ENCODE assay signal across 9 mouse cellular contexts in genomic region chr2:178277206-178277605, GRCm38 (mm10).
DNase-seq lines count a peak whose midpoint lies in the region; ATAC-seq and TF ChIP-seq lines count a peak whose summit lies in the region.
"Had no signal": no experiment of that assay in that cellular context is flagged by ENCODE, and none has a peak within 500 bp of the region (broad histone marks: within the 10 kb centered on the region; RNA-seq: fewer than 3 reads in every experiment).

No protein-coding gene starts in this region.

- H3K9me3 ChIP-seq in intestine, embryonic 14.5 days (ENCODE audit: control insufficient read depth, low read length), result no peaks in the 10 kb centered on the region
- no peaks in the 10 kb centered on the region for H3K9me3 ChIP-seq in intestine, postnatal 0 days (ENCODE audit: control insufficient read depth)
- no peaks in the 10 kb centered on the region for H3K9me3 ChIP-seq in intestine, embryonic 16.5 days (ENCODE audit: control insufficient read depth, low read length)
- H3K9me3 ChIP-seq in lung, embryonic 14.5 days (ENCODE audit: low read depth, low read length), result no peaks in the 10 kb centered on the region
- H3K9me3 ChIP-seq: hindbrain, embryonic 15.5 days had no signal

- no peak overlapping the region for H3K4me2 ChIP-seq in intestine, embryonic 14.5 days (ENCODE audit: low read length)
- no peak overlapping the region for H3K4me2 ChIP-seq in intestine, postnatal 0 days (replicated peaks; ENCODE audit: low read depth)
- no peak overlapping the region for H3K4me2 ChIP-seq in intestine, embryonic 16.5 days (ENCODE audit: low read depth, low read length)
- no peak overlapping the region for H3K4me2 ChIP-seq in lung, embryonic 14.5 days
- H3K4me2 ChIP-seq: hindbrain, embryonic 15.5 days had no signal

- no peaks in the 10 kb centered on the region for H3K4me1 ChIP-seq in intestine, embryonic 14.5 days (replicated peaks; ENCODE audit: control insufficient read depth, insufficient read depth, low read length)
- H3K4me1 ChIP-seq in intestine, postnatal 0 days (replicated peaks; ENCODE audit: control insufficient read depth, insufficient read depth, low read length), result no peaks in the 10 kb centered on the region
- H3K4me1 ChIP-seq in intestine, embryonic 16.5 days (ENCODE audit: control insufficient read depth, insufficient read depth, low read length), result no peaks in the 10 kb centered on the region
- no peaks in the 10 kb centered on the region for H3K4me1 ChIP-seq in lung, embryonic 14.5 days (ENCODE audit: insufficient read depth)
- H3K4me1 ChIP-seq: hindbrain, embryonic 15.5 days had no signal

- H3K36me3 ChIP-seq in intestine, embryonic 14.5 days (ENCODE audit: control insufficient read depth, insufficient read depth, low read length), result no peaks in the 10 kb centered on the region
- no peaks in the 10 kb centered on the region for H3K36me3 ChIP-seq in intestine, postnatal 0 days (ENCODE audit: control insufficient read depth, insufficient read depth)
- H3K36me3 ChIP-seq in intestine, embryonic 16.5 days (ENCODE audit: control insufficient read depth, insufficient read depth, low read length), result no peaks in the 10 kb centered on the region
- no peaks in the 10 kb centered on the region for H3K36me3 ChIP-seq in lung, embryonic 14.5 days (ENCODE audit: insufficient read depth)

- TF ChIP-seq CTCF in intestine, postnatal 0 days (IDR thresholded peaks at IDR 0.05; ENCODE audit: low read depth), result no peak
- TF ChIP-seq CTCF in lung, embryonic 14.5 days (IDR thresholded peaks at IDR 0.05; ENCODE audit: low read depth), result no peak
- no peak for TF ChIP-seq CTCF in layer of hippocampus, adult 2 months (conservative IDR thresholded peaks at IDR 0.05)

- H3K4me3 ChIP-seq in intestine, embryonic 14.5 days (ENCODE audit: low read depth, low read length), result no peak overlapping the region
- no peak overlapping the region for H3K4me3 ChIP-seq in intestine, postnatal 0 days (ENCODE audit: low read depth, low read length)
- no peak overlapping the region for H3K4me3 ChIP-seq in intestine, embryonic 16.5 days (ENCODE audit: low read length)
- H3K4me3 ChIP-seq in lung, embryonic 14.5 days (ENCODE audit: low read depth, low read length), result no peak overlapping the region
- H3K4me3 ChIP-seq in layer of hippocampus, adult 2 months, result no peak overlapping the region
- H3K4me3 ChIP-seq: hindbrain, embryonic 15.5 days had no signal

- 5% methylated on average over 6 of the region's 6 CpGs for WGBS in intestine, embryonic 14.5 days
- 4% methylated on average over 6 of the region's 6 CpGs for WGBS in intestine, postnatal 0 days
- WGBS in intestine, embryonic 16.5 days, result 7% methylated on average over 6 of the region's 6 CpGs
- WGBS in lung, embryonic 14.5 days, result 4% methylated on average over 6 of the region's 6 CpGs

- no peaks in the 10 kb centered on the region for H3K27me3 ChIP-seq in intestine, embryonic 14.5 days (replicated peaks; ENCODE audit: control insufficient read depth, insufficient read depth, low read length)
- no peaks in the 10 kb centered on the region for H3K27me3 ChIP-seq in intestine, postnatal 0 days (replicated peaks; ENCODE audit: control insufficient read depth, insufficient read depth, low read length)
- no peaks in the 10 kb centered on the region for H3K27me3 ChIP-seq in intestine, embryonic 16.5 days (replicated peaks; ENCODE audit: control insufficient read depth, insufficient read depth, low read length)
- no peaks in the 10 kb centered on the region for H3K27me3 ChIP-seq in lung, embryonic 14.5 days (ENCODE audit: insufficient read depth, low read length)
- H3K27me3 ChIP-seq: hindbrain, embryonic 15.5 days had no signal

- no peak for ATAC-seq in intestine, embryonic 14.5 days (replicated peaks; ENCODE audit: low FRiP score, low TSS enrichment, low read depth)
- ATAC-seq in intestine, postnatal 0 days, result no peak
- ATAC-seq in intestine, embryonic 16.5 days, result 0 out of 2 replicates have a peak, but pooled peaks have one; percentile 48
- no peak; the same call in 1 of the 2 replicates for ATAC-seq in lung, embryonic 14.5 days (ENCODE audit: insufficient read depth)

- no peak overlapping the region for H3K9ac ChIP-seq in intestine, embryonic 14.5 days (ENCODE audit: low read length)
- no peak overlapping the region for H3K9ac ChIP-seq in intestine, postnatal 0 days (ENCODE audit: low read depth, low read length)
- H3K9ac ChIP-seq in intestine, embryonic 16.5 days (ENCODE audit: low read depth, low read length), result no peak overlapping the region
- H3K9ac ChIP-seq in lung, embryonic 14.5 days, result no peak overlapping the region
- H3K9ac ChIP-seq: hindbrain, embryonic 15.5 days had no signal

- no peak overlapping the region for H3K27ac ChIP-seq in intestine, embryonic 14.5 days (ENCODE audit: low read depth)
- no peak overlapping the region for H3K27ac ChIP-seq in intestine, postnatal 0 days (ENCODE audit: low read depth, low read length)
- H3K27ac ChIP-seq in intestine, embryonic 16.5 days (ENCODE audit: low read length), result no peak overlapping the region
- no peak overlapping the region for H3K27ac ChIP-seq in lung, embryonic 14.5 days (ENCODE audit: low read depth)
- H3K27ac ChIP-seq in layer of hippocampus, adult 2 months, result no peak overlapping the region
- H3K27ac ChIP-seq: hindbrain, embryonic 15.5 days had no signal

- DNase-seq in intestine, embryonic 14.5 days (ENCODE audit: low spot score), result peak; percentile 92
- DNase-seq in embryo, embryonic 10 days (ENCODE audit: low spot score), result peak; percentile 85
- DNase-seq in lung, embryonic 14.5 days, result peak; percentile 92
- no peak for DNase-seq in layer of hippocampus, adult 2 months (ENCODE audit: low spot score in 2 of 2)
- no peak for DNase-seq in right cerebral cortex, postnatal 10 days (ENCODE audit: low spot score in 2 of 2)
- DNase-seq in left cerebral cortex, adult 8-10 months (ENCODE audit: low spot score in 2 of 2), result no peak

Comparison
In these comparisons a context has a peak if more than half of its experiments do, and no peak if none do; other contexts are left out.
1. DNase-seq: peak in intestine, embryonic 14.5 days (single experiment), embryo, embryonic 10 days (single experiment) and lung, embryonic 14.5 days (single experiment); none in layer of hippocampus, adult 2 months (0 of 2), right cerebral cortex, postnatal 10 days (0 of 2) and left cerebral cortex, adult 8-10 months (0 of 2).